Mouse (Mus musculus) MEL (cell line): ENCODE data around the gene Psmd9. TPM values are rescaled to one million over a fixed set of nuclear protein-coding genes. Genes with fewer than 3 reads are reported as not detected.

Experiments
- DNase-seq: peaks from one replicate; pipeline ENCODE4 v3.0.0; 2011; ENCODE audit warnings: low read depth, low spot score
- H3K27ac ChIP-seq: 2 replicates; pipeline ENCODE4 v1.5.1; 2012; ENCODE audit warnings: low read depth, mild to moderate bottlenecking, control low read depth, low read length, moderate library complexity; ENCODE audit not compliant: control insufficient read depth
- H3K27me3 ChIP-seq, 2 experiments: fragments of 150-350 bp in 1 of 2; sonication (generic) in 1 of 2; 2 replicates each; pipeline ENCODE4 v1.6.1; 2012; ENCODE audit warnings: low read length in 2 of 2, mild to moderate bottlenecking in 2 of 2, improper control_type of control experiment in 1 of 2, moderate library complexity in 1 of 2; ENCODE audit not compliant: insufficient read depth in 2 of 2, control insufficient read depth in 1 of 2
- H3K36me3 ChIP-seq, 2 experiments: 2 replicates each; pipeline ENCODE4 v1.6.1; 2012 to 2014; ENCODE audit warnings: low read length in 2 of 2, improper control_type of control experiment in 1 of 2, inconsistent platforms in 1 of 2, mild to moderate bottlenecking in 1 of 2; ENCODE audit not compliant: insufficient read depth in 2 of 2, control insufficient read depth in 1 of 2
- H3K4me1 ChIP-seq, 2 experiments: fragments of 150-350 bp in 1 of 2; sonication (generic) in 1 of 2; 2 replicates each; pipeline ENCODE4 v1.6.1; 2012; ENCODE audit warnings: low read length in 2 of 2, improper control_type of control experiment in 1 of 2, mild to moderate bottlenecking in 1 of 2; ENCODE audit not compliant: insufficient read depth in 2 of 2, control insufficient read depth in 1 of 2
- H3K4me3 ChIP-seq, 2 experiments: fragments of 150-350 bp in 1 of 2; sonication (generic) in 1 of 2; 2 replicates each; pipeline ENCODE4 v1.5.1; 2012; ENCODE audit warnings: low read depth in 2 of 2, low read length in 2 of 2, mild to moderate bottlenecking in 2 of 2, moderate library complexity in 2 of 2, control low read depth in 1 of 2, improper control_type of control experiment in 1 of 2; ENCODE audit not compliant: control insufficient read depth in 1 of 2, insufficient read depth in 1 of 2
- H3K79me2 ChIP-seq: 2 replicates; pipeline ENCODE4 v1.6.1; 2012; ENCODE audit warnings: mild to moderate bottlenecking, low read length, moderate library complexity; ENCODE audit not compliant: control insufficient read depth, poor library complexity, insufficient read depth
- H3K9ac ChIP-seq: 2 replicates; pipeline ENCODE4 v1.6.1; 2012; ENCODE audit warnings: low read depth, mild to moderate bottlenecking, control low read depth, low read length, moderate library complexity; ENCODE audit not compliant: control insufficient read depth, poor library complexity, severe bottlenecking
- H3K9me3 ChIP-seq: fragments of 150-350 bp; sonication (generic); replicated peaks from 2 replicates; pipeline ENCODE4 v1.6.1; 2012; ENCODE audit warnings: mild to moderate bottlenecking, low read length, improper control_type of control experiment, moderate library complexity; ENCODE audit not compliant: insufficient read depth
- BHLHE40 ChIP-seq: IDR thresholded peaks from 2 replicates; pipeline ENCODE4 v1.6.1; 2012; ENCODE audit warnings: low read depth, mild to moderate bottlenecking, inconsistent platforms, low read length, improper control_type of control experiment, borderline replicate concordance
- CHD1 ChIP-seq: IDR thresholded peaks from 2 replicates; pipeline ENCODE4 v1.6.1; 2012; ENCODE audit warnings: low read depth, mild to moderate bottlenecking, inconsistent platforms, low read length, improper control_type of control experiment
- CHD2 ChIP-seq: IDR thresholded peaks from 2 replicates; pipeline ENCODE4 v1.6.1; 2011; ENCODE audit warnings: low read length, improper control_type of control experiment
- E2F4 ChIP-seq: IDR thresholded peaks from 2 replicates; pipeline ENCODE4 v1.6.1; 2011; ENCODE audit warnings: low read depth, low read length, improper control_type of control experiment, borderline replicate concordance
- ELF1 ChIP-seq: IDR thresholded peaks from 2 replicates; pipeline ENCODE4 v1.6.1; 2014; ENCODE audit warnings: low read depth, mild to moderate bottlenecking, inconsistent platforms, low read length, improper control_type of control experiment, moderate library complexity
- ETS1 ChIP-seq: IDR thresholded peaks from 2 replicates; pipeline ENCODE4 v1.6.1; 2012; ENCODE audit warnings: low read depth, mild to moderate bottlenecking, inconsistent platforms, low read length, improper control_type of control experiment, moderate library complexity
- MAX ChIP-seq: IDR thresholded peaks from 2 replicates; pipeline ENCODE4 v1.6.1; 2011; ENCODE audit warnings: low read length, improper control_type of control experiment
- MAZ ChIP-seq: IDR thresholded peaks from 2 replicates; pipeline ENCODE4 v1.6.1; 2012; ENCODE audit warnings: low read depth, mild to moderate bottlenecking, inconsistent platforms, low read length, improper control_type of control experiment
- MYC ChIP-seq: IDR thresholded peaks from 2 replicates; pipeline ENCODE4 v1.6.1; 2011; ENCODE audit warnings: low read depth, mild to moderate bottlenecking, low read length, improper control_type of control experiment, moderate library complexity
- NELFE ChIP-seq: IDR thresholded peaks from 2 replicates; pipeline ENCODE4 v1.6.1; 2011; ENCODE audit warnings: low read depth, low read length, improper control_type of control experiment
- NRF1 ChIP-seq: IDR thresholded peaks from 2 replicates; pipeline ENCODE4 v1.6.1; 2014; ENCODE audit warnings: low read depth, mild to moderate bottlenecking, inconsistent platforms, low read length, improper control_type of control experiment, moderate library complexity; ENCODE audit not compliant: poor library complexity, insufficient read depth, severe bottlenecking
- POLR2A ChIP-seq, 2 experiments: IDR thresholded peaks; 2 replicates each; pipeline ENCODE4 v1.6.1; 2011 to 2012; ENCODE audit warnings: low read length in 2 of 2, mild to moderate bottlenecking in 2 of 2, control low read depth in 1 of 2, improper control_type of control experiment in 1 of 2, low read depth in 1 of 2, moderate library complexity in 1 of 2; ENCODE audit not compliant: control insufficient read depth in 1 of 2, insufficient read depth in 1 of 2, poor library complexity in 1 of 2
- POLR2AphosphoS5 ChIP-seq: IDR thresholded peaks from 2 replicates; pipeline ENCODE4 v1.6.1; 2012; ENCODE audit warnings: low read depth, borderline replicate concordance, mild to moderate bottlenecking, inconsistent platforms, low read length, moderate library complexity, mixed read lengths
- RAD21 ChIP-seq: IDR thresholded peaks from 2 replicates; pipeline ENCODE4 v1.6.1; 2011; ENCODE audit warnings: mild to moderate bottlenecking, low read depth, low read length, improper control_type of control experiment
- SIN3A ChIP-seq: IDR thresholded peaks from 2 replicates; pipeline ENCODE4 v1.6.1; 2012; ENCODE audit warnings: low read length, improper control_type of control experiment, inconsistent platforms
- TAL1 ChIP-seq: IDR thresholded peaks from 2 replicates; pipeline ENCODE4 v1.6.1; 2012; ENCODE audit warnings: mild to moderate bottlenecking, inconsistent platforms, low read length, moderate library complexity, mixed read lengths
- TCF12 ChIP-seq: IDR thresholded peaks from 2 replicates; pipeline ENCODE4 v1.6.1; 2014; ENCODE audit warnings: low read depth, mild to moderate bottlenecking, inconsistent platforms, low read length, improper control_type of control experiment, moderate library complexity
- USF1 ChIP-seq: IDR thresholded peaks from 2 replicates; pipeline ENCODE4 v1.6.1; 2014; ENCODE audit warnings: low read depth, mild to moderate bottlenecking, inconsistent platforms, low read length, improper control_type of control experiment, moderate library complexity
- USF2 ChIP-seq, 2 experiments: IDR thresholded peaks; 2 replicates each; pipeline ENCODE4 v1.6.1; 2011 to 2012; ENCODE audit warnings: improper control_type of control experiment in 2 of 2, low read length in 2 of 2, borderline replicate concordance in 1 of 2, inconsistent platforms in 1 of 2, low read depth in 1 of 2, mild to moderate bottlenecking in 1 of 2; ENCODE audit not compliant: insufficient read depth in 1 of 2
- ZKSCAN1 ChIP-seq: IDR thresholded peaks from 2 replicates; pipeline ENCODE4 v1.6.1; 2012; ENCODE audit warnings: low read depth, mild to moderate bottlenecking, inconsistent platforms, low read length, improper control_type of control experiment, moderate library complexity
- polyA plus RNA-seq, 2 experiments: library from polyadenylated mRNA; stranded (reverse) in 1 of 2; unstranded in 1 of 2; fragments of >175 nt in 1 of 2; fragments of >200 nt in 1 of 2; gene quantifications; 2 replicates each; pipeline versions ENCODE4 v1.2.1 to v1.2.4; 2012; ENCODE audit warnings: low replicate concordance in 2 of 2, low read depth in 1 of 2; ENCODE audit not compliant: insufficient read length in 2 of 2, insufficient read depth in 1 of 2, missing spikeins in 1 of 2
- total RNA-seq: library from RNA; depleted of rRNA; stranded (reverse); fragments of 300-350 nt; gene quantifications from 2 replicates; pipeline ENCODE4 v1.2.3, GENCODE M21; 2012

The Psmd9 gene
- total and polyA plus RNA-seq, 3 experiments, result 32.0 to 54.6 TPM; not detected in 1

DNA sequence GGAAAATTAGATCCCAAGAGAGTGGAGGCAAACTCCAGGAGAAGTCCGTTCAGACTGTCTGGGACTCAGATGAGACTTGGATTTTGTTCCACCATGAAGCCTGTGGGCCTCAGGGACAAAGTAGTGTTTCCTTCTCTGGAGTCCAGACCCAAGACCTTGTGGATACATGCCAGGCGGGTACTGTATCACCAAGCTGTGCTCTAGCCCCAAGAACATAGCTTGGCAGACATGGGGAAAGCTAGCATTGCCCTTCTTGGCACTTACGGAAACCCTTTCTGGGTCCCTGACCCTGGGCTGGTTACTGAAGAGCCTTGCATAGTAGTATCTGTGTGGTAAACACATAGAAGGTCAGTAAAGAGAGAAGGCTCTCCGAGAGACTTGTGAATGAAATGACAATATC lies 9.8 kb upstream of the Psmd9 start:
- Histone ChIP-seq H3K27me3 (no peaks in the 10 kb centered on the region), H3K27ac (no peak overlapping the region), H3K4me1 (no peaks in the 10 kb centered on the region), H3K9me3 (no peaks in the 10 kb centered on the region), H3K9ac (no peak overlapping the region), H3K36me3 (peaks cover 0 to 9% of the 10 kb centered on the region in 2 experiments; a peak in 2 of 4 replicates), H3K4me3 (no peak overlapping the region), H3K79me2 (no peaks in the 10 kb centered on the region)
- no peak for DNase-seq
- TF ChIP-seq NRF1 (no peak), MAX (no peak), ETS1 (no peak), BHLHE40 (no peak), RAD21 (no peak), USF1 (no peak), CHD2 (no peak), USF2 (IDR thresholded peaks at IDR 0.05; ENCODE audit: borderline replicate concordance in 1 of 2, insufficient read depth in 1 of 2, low read depth in 1 of 2, low read length in 2 of 2) (no peak), CHD1 (no peak), SIN3A (no peak), ZKSCAN1 (no peak), TCF12 (no peak), E2F4 (no peak), NELFE (no peak)

DNA sequence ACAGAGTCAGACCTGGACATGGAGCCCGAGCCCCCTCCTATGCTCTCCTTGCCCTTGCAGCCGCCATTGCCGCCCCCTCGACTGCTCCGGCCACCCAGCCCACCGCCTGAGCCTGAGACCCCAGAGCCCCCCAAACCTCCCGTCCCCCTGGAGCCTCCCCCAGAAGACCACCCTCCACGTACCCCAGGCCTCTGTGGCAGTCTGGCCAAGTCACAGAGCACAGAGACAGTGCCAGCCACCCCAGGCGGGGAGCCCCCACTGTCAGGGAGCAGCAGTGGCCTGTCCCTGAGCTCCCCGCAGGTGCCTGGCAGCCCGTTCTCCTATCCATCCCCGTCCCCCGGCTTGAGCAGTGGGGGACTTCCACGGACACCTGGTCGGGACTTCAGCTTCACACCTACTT lies 9.3 kb upstream of the Psmd9 start:
- H3K4me1 ChIP-seq, result no peaks in the 10 kb centered on the region
- H3K27me3 ChIP-seq, result no peaks in the 10 kb centered on the region
- no peak overlapping the region for H3K9ac ChIP-seq
- no peaks in the 10 kb centered on the region for H3K79me2 ChIP-seq
- H3K36me3 ChIP-seq, result peaks cover 0 to 9% of the 10 kb centered on the region in 2 experiments; a peak in 2 of 4 replicates
- H3K9me3 ChIP-seq, result no peaks in the 10 kb centered on the region
- H3K4me3 ChIP-seq, result no peak overlapping the region
- DNase-seq, result no peak
- TF ChIP-seq ELF1, result no peak
- no peak for TF ChIP-seq POLR2A (IDR thresholded peaks at IDR 0.05; ENCODE audit: control insufficient read depth in 1 of 2, insufficient read depth in 1 of 2, low read depth in 1 of 2, low read length in 2 of 2, poor library complexity in 1 of 2)
- TF ChIP-seq POLR2AphosphoS5, result no peak
- TF ChIP-seq MAZ, result no peak
- TF ChIP-seq MYC, result no peak
- TF ChIP-seq ZKSCAN1, result no peak
- TF ChIP-seq SIN3A, result no peak
- no peak for TF ChIP-seq TAL1
- TF ChIP-seq, all 39 proteins: peak for 0
- no peak overlapping the region for H3K27ac ChIP-seq
